Mouse (Mus musculus): ENCODE measurements at regions not wholly inside any gene's neighbourhood (a gene's known extent, or its start where the extent isn't known, plus 50 kb on each side); places are given as distances from the start of the nearest gene placed in this dataset.
"Not testable (repeated sequence)": the region's sequence is repeated elsewhere in the genome, so short reads cannot be mapped to it uniquely, and the experiment has no call there.

DNA sequence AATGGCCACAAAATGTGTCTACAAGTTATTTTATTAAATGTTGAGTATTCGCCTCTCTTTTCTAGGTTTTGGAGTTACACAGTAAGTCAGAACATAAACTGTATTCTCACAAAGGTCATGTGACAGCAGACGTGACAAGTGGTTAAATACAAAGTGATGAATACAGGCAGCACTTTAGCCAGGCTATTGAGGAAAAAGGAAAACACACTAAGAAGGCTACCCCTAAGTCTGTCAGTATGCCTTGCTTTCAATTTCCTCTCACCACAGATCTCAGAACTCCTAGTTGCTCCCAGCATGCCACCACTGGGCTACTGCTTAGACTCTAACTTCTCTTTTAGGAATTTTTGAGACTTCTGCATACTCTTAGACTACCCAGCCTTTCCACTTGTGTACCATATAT, 297.9 kb upstream of the Pex5l start:
- DNase-seq (ENCODE audit: low spot score in 2 of 2), result no peak

GRCm38 (mm10) chr3:33440500-33440899, 297.5 kb upstream of the Pex5l start:
- DNase-seq (ENCODE audit: low spot score in 2 of 2), result peak in 1 of 2 experiments; percentile 30

GRCm38 (mm10) chr3:33416922-33417321, 273.9 kb upstream of the Pex5l start:
- DNase-seq (ENCODE audit: low spot score in 2 of 2), result no peak

- DNase-seq (ENCODE audit: low spot score in 2 of 2), result no peak
Measured at GRCm38 (mm10) chr3:33416321-33416720, 273.3 kb upstream of the Pex5l start.

DNA sequence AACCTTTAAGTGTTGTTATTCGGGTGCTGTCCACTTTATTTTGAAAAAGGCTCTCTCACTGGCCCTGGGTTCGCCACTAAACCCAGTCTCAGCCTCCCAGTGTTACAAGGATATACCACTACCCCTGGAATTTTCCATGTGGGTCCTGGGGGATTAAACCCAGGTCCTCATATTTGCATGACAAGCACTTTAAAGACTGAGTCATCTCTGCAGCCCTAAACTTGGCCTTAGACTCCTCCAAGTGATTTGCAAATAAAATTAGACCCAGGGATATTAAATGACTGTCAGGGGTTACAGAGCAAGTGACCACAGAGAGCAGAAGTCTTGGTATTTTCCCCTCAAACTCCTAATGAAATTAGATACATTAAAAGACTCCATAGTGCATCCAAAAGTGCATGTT, 258.9 kb upstream of the Pex5l start:
- DNase-seq (ENCODE audit: low spot score in 2 of 2), result no peak

DNA sequence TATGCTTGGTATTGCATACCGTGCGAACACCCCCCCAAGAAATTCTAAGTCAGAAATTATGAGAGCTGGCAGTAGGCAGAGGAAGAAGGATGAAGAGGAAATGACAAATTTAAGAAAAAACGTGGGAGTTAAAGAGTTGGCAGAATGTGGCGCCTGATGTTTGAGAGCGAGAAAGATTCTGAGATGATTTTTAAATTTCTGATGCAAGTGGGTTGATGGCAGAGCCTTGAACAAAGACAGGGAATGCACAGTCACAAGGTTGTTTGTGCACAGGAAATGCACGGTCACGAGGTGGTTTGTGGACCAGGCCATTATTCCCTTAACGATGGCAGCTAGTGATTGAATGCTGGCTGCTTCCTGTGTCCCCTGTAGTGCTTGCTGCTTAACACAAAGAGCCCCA, 256.3 kb upstream of the Pex5l start:
- DNase-seq (ENCODE audit: low spot score in 2 of 2), result peak; percentile 29 to 31

GRCm38 (mm10) chr3:33398326-33398725, 255.3 kb upstream of the Pex5l start:
- no peak for DNase-seq (ENCODE audit: low spot score in 2 of 2)

DNA sequence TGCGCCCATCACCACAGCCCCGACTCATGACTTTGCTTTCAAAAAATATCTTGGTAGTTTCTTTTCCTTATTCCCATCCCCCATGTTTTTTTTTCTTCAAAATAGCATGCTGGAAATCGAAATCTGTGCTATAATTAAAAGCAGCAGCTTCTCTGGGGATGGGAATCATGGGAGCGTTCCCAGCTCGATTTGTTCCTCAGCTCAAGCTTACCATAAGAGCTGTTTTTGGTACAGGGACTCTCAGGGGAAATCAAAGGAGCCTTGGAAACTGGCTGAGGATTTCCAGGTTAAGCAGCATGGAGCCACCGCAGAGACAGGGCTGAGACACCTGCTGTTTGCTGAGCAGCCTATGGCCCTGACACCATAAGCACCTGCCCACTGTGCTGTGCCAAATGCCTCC, 254.2 kb upstream of the Pex5l start:
- no peak for DNase-seq (ENCODE audit: low spot score in 2 of 2)

DNA sequence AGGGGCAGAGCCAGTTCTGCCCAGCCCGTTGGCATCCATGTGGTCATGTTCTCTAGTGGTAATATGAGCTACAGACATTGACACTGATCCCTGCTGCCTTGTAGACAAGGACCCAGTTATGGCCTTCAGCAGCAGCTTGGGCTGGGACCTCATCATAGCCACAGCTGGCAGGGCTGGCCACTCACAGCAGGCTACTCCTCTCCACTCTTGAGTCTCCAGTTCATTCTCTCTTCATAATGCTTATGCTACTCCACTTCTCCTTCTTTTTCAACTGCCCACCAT, 249.4 kb upstream of the Pex5l start:
- DNase-seq (ENCODE audit: low spot score in 2 of 2), result no peak

DNA sequence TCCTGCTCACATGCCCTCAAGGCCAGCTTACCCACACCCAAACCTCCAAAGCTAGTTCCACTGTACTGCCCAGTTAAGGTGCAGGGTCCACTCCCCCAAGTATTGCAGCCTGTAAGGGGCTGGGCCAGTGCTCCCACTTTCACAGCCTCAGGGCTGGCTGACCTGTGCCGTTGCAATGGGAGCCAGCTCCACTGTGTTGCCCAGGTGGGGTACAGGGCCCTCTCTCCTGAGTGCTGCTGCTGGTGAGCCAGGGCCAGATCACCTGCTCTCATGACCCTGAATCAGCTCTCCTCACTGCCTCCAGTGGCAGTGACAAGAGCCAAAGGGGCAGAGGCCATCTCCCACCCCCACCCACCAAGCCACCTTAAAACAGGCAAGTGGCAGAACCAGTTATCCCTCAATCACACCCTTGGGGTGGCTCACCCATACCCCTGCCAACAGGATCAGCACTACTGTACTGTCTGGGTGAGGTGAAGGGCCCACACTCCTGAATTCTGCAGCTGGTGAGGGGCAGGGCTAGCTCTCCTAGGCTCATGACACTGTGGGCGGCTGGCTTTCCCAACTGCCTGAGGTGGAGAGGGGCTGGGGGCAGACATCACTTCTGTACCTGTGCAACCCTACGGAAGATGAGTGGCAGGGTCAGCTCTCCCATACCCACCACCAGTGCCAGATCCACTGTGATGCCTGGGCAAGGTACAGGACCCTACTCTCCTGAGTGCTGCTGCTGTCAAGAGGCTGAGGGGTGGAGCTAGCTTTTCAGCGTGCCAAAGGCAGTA, 248.9 kb upstream of the Pex5l start:
- DNase-seq (ENCODE audit: low spot score in 2 of 2), result no peak

GRCm38 (mm10) chr3:33388171-33388570, 245.1 kb upstream of the Pex5l start:
- DNase-seq (ENCODE audit: low spot score in 2 of 2), result no peak

DNA sequence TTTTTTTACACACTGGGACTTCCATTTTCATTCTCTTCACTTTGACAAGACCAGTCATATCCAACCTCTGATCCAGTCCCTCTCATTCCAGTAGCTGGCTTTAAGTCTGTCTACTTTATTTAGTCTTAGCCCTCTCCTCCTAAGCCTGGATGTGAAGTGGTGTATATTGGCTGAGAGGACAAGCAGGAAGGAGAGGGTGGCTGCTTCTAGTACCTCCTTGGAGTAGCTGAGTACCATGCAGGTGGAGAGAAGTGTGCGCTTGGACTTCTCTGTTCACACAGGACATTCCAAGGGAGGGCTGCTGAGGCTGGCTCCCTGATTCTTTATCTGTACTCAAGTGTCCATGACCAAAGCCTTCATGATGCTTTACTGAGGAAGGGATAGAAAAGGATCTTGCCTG, 240.6 kb upstream of the Pex5l start:
- DNase-seq (ENCODE audit: low spot score in 2 of 2), result no peak

DNA sequence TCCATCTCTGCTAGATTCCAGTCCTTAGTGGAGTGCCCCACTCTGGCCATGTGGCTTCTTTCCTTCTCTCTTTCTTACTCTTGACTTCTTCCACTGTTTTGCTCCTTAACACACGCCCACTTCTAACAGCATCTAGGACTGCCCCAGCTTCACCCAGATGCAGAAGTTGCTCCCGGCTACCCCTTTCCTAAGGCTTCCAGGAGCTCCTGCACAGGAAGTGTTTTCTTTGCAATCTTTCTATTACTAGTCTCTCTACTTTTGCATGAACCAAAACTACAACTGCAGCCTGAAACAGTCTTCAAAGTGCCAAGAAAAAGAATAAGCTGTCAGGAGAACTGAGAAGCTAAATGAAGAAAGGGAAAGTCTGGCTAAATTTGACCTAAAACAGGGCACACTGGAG, 236.6 kb upstream of the Pex5l start:
- no peak for DNase-seq (ENCODE audit: low spot score in 2 of 2)

- DNase-seq (ENCODE audit: low spot score in 2 of 2), result no peak
Measured at GRCm38 (mm10) chr3:33375161-33375560, 232.1 kb upstream of the Pex5l start.

- no peak for DNase-seq (ENCODE audit: low spot score in 2 of 2)
Measured at GRCm38 (mm10) chr3:33372806-33373205, 229.8 kb upstream of the Pex5l start.

DNA sequence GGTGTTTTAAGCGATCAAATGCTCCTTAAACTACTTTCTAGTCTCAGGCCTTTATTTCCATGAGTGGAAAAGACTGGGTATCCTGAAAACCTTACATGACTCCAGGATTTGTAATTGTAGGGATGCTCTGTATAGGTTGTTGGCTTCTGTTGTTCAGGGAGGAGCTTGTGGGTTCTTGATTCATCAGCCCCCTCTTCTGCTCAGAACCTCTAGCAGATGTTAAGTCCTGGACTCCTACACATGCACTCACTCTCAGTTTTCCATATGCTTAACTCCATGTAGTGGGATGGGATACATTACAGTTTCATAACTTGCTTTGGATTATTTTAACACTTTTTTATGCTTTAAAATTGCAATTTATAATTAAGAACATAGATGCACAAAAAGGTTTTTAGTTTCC, 220.5 kb upstream of the Pex5l start:
- DNase-seq (ENCODE audit: low spot score in 2 of 2), result no peak

DNA sequence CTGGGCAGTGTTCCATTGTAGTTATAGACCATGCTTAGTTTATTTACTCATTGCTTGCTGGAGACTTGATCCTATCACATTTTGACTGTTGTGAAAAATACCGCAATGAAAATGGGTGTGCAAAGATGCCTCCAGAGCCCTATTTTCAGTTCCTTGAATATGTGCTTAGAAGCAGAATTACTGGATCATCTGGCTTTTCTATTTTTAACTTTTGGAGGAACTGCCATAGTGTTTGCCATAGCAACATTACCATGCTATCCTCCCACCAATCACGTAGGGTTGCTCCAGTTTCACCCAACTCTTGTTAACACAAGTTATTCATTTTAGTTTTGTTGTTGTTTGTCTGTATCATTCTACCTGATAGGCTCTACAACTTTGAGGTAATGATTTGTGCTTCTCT, 217.0 kb upstream of the Pex5l start:
- DNase-seq (ENCODE audit: low spot score in 2 of 2), result no peak

GRCm38 (mm10) chr3:33353860-33354259, 210.8 kb upstream of the Pex5l start:
- DNase-seq (ENCODE audit: low spot score in 2 of 2), result no peak

GRCm38 (mm10) chr3:33350986-33351385, 207.9 kb upstream of the Pex5l start:
- no peak for DNase-seq (ENCODE audit: low spot score in 2 of 2)

DNA sequence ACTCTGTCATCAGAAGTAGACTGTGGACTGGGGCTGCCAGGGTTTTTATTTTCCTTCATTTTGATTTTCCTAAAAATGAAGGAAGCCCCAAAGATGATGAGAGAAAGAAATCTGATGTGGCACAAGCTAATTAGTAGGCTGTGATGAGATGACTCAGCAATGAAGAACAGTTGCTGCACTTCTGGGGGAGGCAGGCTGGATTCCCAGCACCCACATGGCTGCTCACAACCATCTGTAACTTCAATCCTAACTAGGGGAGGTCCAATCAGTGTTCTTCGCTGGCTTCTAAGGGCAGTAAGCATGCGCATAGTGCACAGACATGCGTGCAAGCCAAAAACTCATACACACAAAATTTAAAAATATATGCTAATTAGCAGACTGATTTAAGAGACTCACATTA, 191.0 kb upstream of the Pex5l start:
- DNase-seq (ENCODE audit: low spot score in 2 of 2), result no peak

GRCm38 (mm10) chr3:33317691-33318090, 174.6 kb upstream of the Pex5l start:
- DNase-seq (ENCODE audit: low spot score in 2 of 2), result not testable (repeated sequence)

- no peak for DNase-seq (ENCODE audit: low spot score in 2 of 2)
Measured at GRCm38 (mm10) chr3:33312230-33312825, 169.3 kb upstream of the Pex5l start.

DNA sequence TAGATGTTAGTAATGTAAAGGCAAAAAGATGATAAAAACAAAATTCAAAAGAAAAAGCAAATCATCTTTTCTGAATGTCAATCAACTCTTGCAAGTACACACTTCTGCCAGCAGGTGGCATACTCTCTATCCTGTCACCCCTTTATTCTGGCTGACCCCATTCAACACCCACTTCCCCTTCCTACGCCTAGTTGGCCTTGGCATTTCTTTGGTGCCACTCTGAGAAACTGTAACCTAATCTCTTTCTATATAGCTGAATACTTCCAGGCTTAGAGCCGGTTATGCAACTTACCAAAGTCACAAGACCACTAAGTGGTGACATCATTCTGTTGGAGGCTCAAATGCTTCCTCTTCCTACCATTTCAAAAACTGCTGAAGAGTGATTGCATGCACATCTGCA, 165.2 kb upstream of the Pex5l start:
- no peak for DNase-seq (ENCODE audit: low spot score in 2 of 2)

DNA sequence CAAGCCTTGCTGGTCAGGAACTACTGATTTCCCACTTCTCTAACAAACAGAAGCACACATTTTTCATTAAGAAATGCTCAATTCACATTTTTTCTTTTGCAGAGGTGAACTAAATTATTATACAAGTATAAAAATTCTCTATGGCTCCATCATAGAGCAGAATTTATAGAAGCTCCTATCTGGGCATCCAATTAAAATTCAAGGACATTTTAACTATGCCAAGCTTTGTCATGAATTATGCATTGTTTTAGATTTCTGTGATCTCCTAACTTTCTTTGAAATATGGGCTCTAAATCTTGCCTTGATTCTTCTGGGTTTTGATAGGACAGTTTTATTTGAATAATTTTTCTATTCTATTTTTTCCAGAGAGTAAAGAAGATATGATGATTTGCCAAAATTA, 163.1 kb upstream of the Pex5l start:
- no peak for DNase-seq (ENCODE audit: low spot score in 2 of 2)
